ENCODE assay signal across 24 mouse cellular contexts in genomic region chr17:79364749-79365450, GRCm38 (mm10). TPM values are rescaled to one million over a fixed set of nuclear protein-coding genes. Genes with fewer than 3 reads are reported as not detected.
DNase-seq lines count a peak whose midpoint lies in the region; ATAC-seq and TF ChIP-seq lines count a peak whose summit lies in the region.
"Had no signal": no experiment of that assay in that cellular context is flagged by ENCODE, and none has a peak within 500 bp of the region (broad histone marks: within the 10 kb centered on the region; RNA-seq: fewer than 3 reads in every experiment).

No protein-coding gene starts in this region.

- no peaks in the 10 kb centered on the region for H3K27me3 ChIP-seq in heart, embryonic 10.5 days (ENCODE audit: insufficient read depth, poor library complexity, severe bottlenecking)
- no peaks in the 10 kb centered on the region for H3K27me3 ChIP-seq in liver, embryonic 11.5 days (replicated peaks; ENCODE audit: control insufficient read depth, insufficient read depth, low read length)
- no peaks in the 10 kb centered on the region for H3K27me3 ChIP-seq in midbrain, embryonic 14.5 days (ENCODE audit: control insufficient read depth, insufficient read depth, low read length)
- H3K27me3 ChIP-seq: CH12.LX; heart, embryonic 15.5 days; hindbrain, embryonic 12.5 days; midbrain, embryonic 13.5 days; Patski had no signal

- no peak for TF ChIP-seq POLR2A in bone marrow, adult 2 months (IDR thresholded peaks at IDR 0.05; ENCODE audit: borderline replicate concordance, control insufficient read depth, low read depth, low read length)

- H3K4me2 ChIP-seq in liver, embryonic 11.5 days: peak overlapping the region; percentile 54
- H3K4me2 ChIP-seq in midbrain, embryonic 14.5 days (ENCODE audit: low read length): no peak overlapping the region
- H3K4me2 ChIP-seq: heart, embryonic 15.5 days; hindbrain, embryonic 12.5 days; midbrain, embryonic 13.5 days had no signal

- no peaks in the 10 kb centered on the region for H3K9me3 ChIP-seq in heart, embryonic 10.5 days
- H3K9me3 ChIP-seq in liver, embryonic 11.5 days (ENCODE audit: control insufficient read depth, low read length): no peaks in the 10 kb centered on the region
- no peaks in the 10 kb centered on the region for H3K9me3 ChIP-seq in midbrain, embryonic 14.5 days (ENCODE audit: control insufficient read depth, low read length)
- H3K9me3 ChIP-seq: heart, embryonic 15.5 days; hindbrain, embryonic 12.5 days; limb, embryonic 10.5 days; midbrain, embryonic 13.5 days had no signal

- peak overlapping the region; percentile 29; the same call in 1 of the 2 replicates for H3K27ac ChIP-seq in heart, embryonic 10.5 days
- H3K27ac ChIP-seq in bone marrow, adult 2 months (ENCODE audit: control insufficient read depth, insufficient read depth, low read depth, low read length, poor library complexity): peak overlapping the region; percentile 67
- H3K27ac ChIP-seq in liver, embryonic 11.5 days (ENCODE audit: low read depth, low read length): peak overlapping the region; percentile 56
- no peak overlapping the region for H3K27ac ChIP-seq in midbrain, embryonic 14.5 days (replicated peaks; ENCODE audit: low read depth, low read length)
- H3K27ac ChIP-seq: gastrocnemius, adult 2 months; heart, embryonic 15.5 days; hindbrain, embryonic 12.5 days; layer of hippocampus, adult 2 months; left cerebral cortex, adult 2 months; limb, embryonic 10.5 days; midbrain, embryonic 13.5 days had no signal

- no peak for TF ChIP-seq CTCF in bone marrow, adult 2 months (IDR thresholded peaks at IDR 0.05; ENCODE audit: control insufficient read depth, insufficient read depth, low read length)

- no peak for DNase-seq in heart, embryonic 10.5 days (ENCODE audit: low spot score)
- DNase-seq in heart, postnatal 4 days: no peak
- no peak for DNase-seq in liver, embryonic 11.5 days (ENCODE audit: low spot score)
- DNase-seq in thymus, postnatal 0 days (ENCODE audit: low spot score): no peak
- no peak for DNase-seq in midbrain, embryonic 14.5 days
- no peak for DNase-seq in urinary bladder, postnatal 36 days (ENCODE audit: low spot score in 2 of 2)
- DNase-seq: cerebellum, adult 11 months; forebrain, postnatal 0 days; gastrocnemius, adult 2 months; heart, adult 11 months; lung, adult 2 months; lung, postnatal 4 days; thymus, postnatal 25 days had no signal

- 41% methylated on average over 5 of the region's 5 CpGs for WGBS in heart, embryonic 10.5 days
- WGBS in bone marrow, adult 2 months: 73% methylated on average over 5 of the region's 5 CpGs
- WGBS in liver, embryonic 11.5 days: 38% methylated on average over 5 of the region's 5 CpGs
- 40% methylated on average over 5 of the region's 5 CpGs for WGBS in midbrain, embryonic 14.5 days

- ATAC-seq in liver, embryonic 11.5 days (replicated peaks; ENCODE audit: low FRiP score): peak; percentile 95
- peak; percentile 84 for ATAC-seq in megakaryocyte progenitor cell, adult 5-6 weeks (replicated peaks; ENCODE audit: poor library complexity)
- ATAC-seq in midbrain, embryonic 14.5 days (ENCODE audit: low FRiP score, low TSS enrichment): no peak
- ATAC-seq: forebrain, postnatal 0 days; inflammation-experienced regulatory T-cells, adult 6 months; midbrain, embryonic 13.5 days; Patski had no signal

- no peaks in the 10 kb centered on the region for H3K36me3 ChIP-seq in heart, embryonic 10.5 days
- no peaks in the 10 kb centered on the region for H3K36me3 ChIP-seq in liver, embryonic 11.5 days (ENCODE audit: control insufficient read depth, insufficient read depth, low read length)
- no peaks in the 10 kb centered on the region for H3K36me3 ChIP-seq in midbrain, embryonic 14.5 days (ENCODE audit: control insufficient read depth, insufficient read depth, low read length)
- H3K36me3 ChIP-seq: heart, embryonic 15.5 days; hindbrain, embryonic 12.5 days; limb, embryonic 10.5 days; midbrain, embryonic 13.5 days had no signal

- no peaks in the 10 kb centered on the region for H3K4me1 ChIP-seq in heart, embryonic 10.5 days
- H3K4me1 ChIP-seq in bone marrow, adult 2 months (ENCODE audit: control insufficient read depth, insufficient read depth, low read length): peaks cover 3% of the 10 kb centered on the region
- peaks cover 10% of the 10 kb centered on the region for H3K4me1 ChIP-seq in liver, embryonic 11.5 days (replicated peaks; ENCODE audit: control insufficient read depth, insufficient read depth, low read length)
- no peaks in the 10 kb centered on the region for H3K4me1 ChIP-seq in midbrain, embryonic 14.5 days (ENCODE audit: control insufficient read depth, insufficient read depth, low read length)
- H3K4me1 ChIP-seq: heart, embryonic 15.5 days; hindbrain, embryonic 12.5 days; midbrain, embryonic 13.5 days had no signal

- no peak overlapping the region for H3K4me3 ChIP-seq in heart, embryonic 10.5 days
- H3K4me3 ChIP-seq in bone marrow, adult 2 months (replicated peaks; ENCODE audit: control insufficient read depth, low read depth, low read length): peak overlapping the region; percentile 32
- no peak overlapping the region; the same call in 1 of the 2 replicates for H3K4me3 ChIP-seq in liver, embryonic 11.5 days (ENCODE audit: low read depth, low read length)
- no peak overlapping the region for H3K4me3 ChIP-seq in midbrain, embryonic 14.5 days (replicated peaks; ENCODE audit: low read depth, low read length)
- H3K4me3 ChIP-seq: gastrocnemius, adult 2 months; heart, embryonic 15.5 days; hindbrain, embryonic 12.5 days; layer of hippocampus, adult 2 months; left cerebral cortex, adult 2 months; limb, embryonic 10.5 days; midbrain, embryonic 13.5 days had no signal

- H3K9ac ChIP-seq in liver, embryonic 11.5 days (ENCODE audit: low read depth, low read length): peak overlapping the region; percentile 37; the same call in 1 of the 2 replicates
- no peak overlapping the region for H3K9ac ChIP-seq in midbrain, embryonic 14.5 days (replicated peaks; ENCODE audit: low read length)
- H3K9ac ChIP-seq: forebrain, postnatal 0 days; heart, embryonic 15.5 days; hindbrain, embryonic 12.5 days; midbrain, embryonic 13.5 days had no signal

RNA-seq across cellular contexts. Expression of gene Cdc42ep3, which starts 10.0 kb away (rescaled TPM):
- polyA plus RNA-seq in heart, embryonic 10.5 days (2016; fragmentation: Nextera tagmentation; extraction: Ambion mirVana): 27.8 and 30.1 TPM in 2 replicates
- 10 to 100 TPM; 46.1 to 47.5 TPM for total RNA-seq in heart, postnatal 4 days (2021)
- polyA plus RNA-seq in bone marrow, adult 2 months (2011; ENCODE audit: insufficient read depth, insufficient read length, low replicate concordance, missing spikeins): 21.5 and 29.6 TPM in 2 replicates
- polyA plus RNA-seq in liver, embryonic 11.5 days (2014; fragmentation: Nextera tagmentation; extraction: Ambion mirVana): 46.8 and 50.6 TPM in 2 replicates
- total RNA-seq in megakaryocyte progenitor cell, adult 5-6 weeks (2015): 34.8 and 37.1 TPM in 2 replicates
- 64.5 and 82.4 TPM in 2 replicates for total RNA-seq in megakaryocyte progenitor cell, adult 5-6 weeks (2017)
- 33.4 and 41.0 TPM in 2 replicates for polyA plus RNA-seq in thymus, postnatal 0 days (2015; fragmentation: Nextera tagmentation; extraction: Ambion mirVana)
- 42.4 and 46.5 TPM in 2 replicates for polyA plus RNA-seq in midbrain, embryonic 14.5 days (2014; fragmentation: Nextera tagmentation; extraction: Ambion mirVana)
